In genomic region chr14:16515731-16516130, GRCm38 (mm10) we compare ENCODE assay signal across 25 mouse cellular contexts.
DNase-seq lines count a peak whose midpoint lies in the region; ATAC-seq and TF ChIP-seq lines count a peak whose summit lies in the region.
"Had no signal": no experiment of that assay in that cellular context is flagged by ENCODE, and none has a peak within 500 bp of the region (broad histone marks: within the 10 kb centered on the region; RNA-seq: fewer than 3 reads in every experiment).

No protein-coding gene starts in this region.

- 65% methylated on average over 3 of the region's 3 CpGs for WGBS in limb, embryonic 12.5 days
- 58% methylated on average over 3 of the region's 3 CpGs for WGBS in limb, embryonic 10.5 days
- 37% methylated on average over 3 of the region's 3 CpGs for WGBS in lung, embryonic 14.5 days
- 37% methylated on average over 3 of the region's 3 CpGs for WGBS in stomach, embryonic 16.5 days
- WGBS in midbrain, embryonic 10.5 days: 75% methylated on average over 3 of the region's 3 CpGs

- no peak overlapping the region for H3K9ac ChIP-seq in limb, embryonic 12.5 days (replicated peaks)
- H3K9ac ChIP-seq in lung, embryonic 14.5 days: no peak overlapping the region
- no peak overlapping the region for H3K9ac ChIP-seq in stomach, embryonic 16.5 days (ENCODE audit: low read length)
- H3K9ac ChIP-seq: forebrain, postnatal 0 days; limb, embryonic 13.5 days; lung, embryonic 15.5 days had no signal

- no peaks in the 10 kb centered on the region for H3K9me3 ChIP-seq in limb, embryonic 12.5 days
- no peaks in the 10 kb centered on the region for H3K9me3 ChIP-seq in limb, embryonic 10.5 days (replicated peaks)
- no peaks in the 10 kb centered on the region for H3K9me3 ChIP-seq in lung, embryonic 14.5 days (ENCODE audit: low read depth, low read length)
- no peaks in the 10 kb centered on the region for H3K9me3 ChIP-seq in stomach, embryonic 16.5 days (replicated peaks; ENCODE audit: control insufficient read depth, low read length)
- H3K9me3 ChIP-seq in midbrain, embryonic 10.5 days (replicated peaks): no peaks in the 10 kb centered on the region
- H3K9me3 ChIP-seq: forebrain, embryonic 10.5 days; hindbrain, embryonic 10.5 days; limb, embryonic 13.5 days; lung, embryonic 15.5 days had no signal

- H3K27ac ChIP-seq in gastrocnemius, adult 2 months: peak overlapping the region; percentile 20; the same call in 1 of the 2 replicates
- 0 out of 2 replicates have a peak overlapping the region, but pooled peaks have one; percentile 41 for H3K27ac ChIP-seq in limb, embryonic 12.5 days
- no peak overlapping the region for H3K27ac ChIP-seq in limb, embryonic 10.5 days
- H3K27ac ChIP-seq in lung, embryonic 14.5 days (ENCODE audit: low read depth): no peak overlapping the region
- H3K27ac ChIP-seq in stomach, embryonic 16.5 days (ENCODE audit: low read length): no peak overlapping the region
- H3K27ac ChIP-seq in midbrain, embryonic 10.5 days (replicated peaks): no peak overlapping the region
- H3K27ac ChIP-seq: forebrain, embryonic 10.5 days; hindbrain, embryonic 10.5 days; hindbrain, postnatal 0 days; limb, embryonic 13.5 days; lung, embryonic 15.5 days had no signal

- no peaks in the 10 kb centered on the region for H3K27me3 ChIP-seq in limb, embryonic 12.5 days
- H3K27me3 ChIP-seq in limb, embryonic 10.5 days (ENCODE audit: low read depth, poor library complexity, severe bottlenecking): no peaks in the 10 kb centered on the region
- no peaks in the 10 kb centered on the region for H3K27me3 ChIP-seq in lung, embryonic 14.5 days (ENCODE audit: insufficient read depth, low read length)
- no peaks in the 10 kb centered on the region for H3K27me3 ChIP-seq in stomach, embryonic 16.5 days (ENCODE audit: control insufficient read depth, insufficient read depth, low read length)
- no peaks in the 10 kb centered on the region for H3K27me3 ChIP-seq in midbrain, embryonic 10.5 days (ENCODE audit: low read depth, poor library complexity, severe bottlenecking)
- H3K27me3 ChIP-seq: limb, embryonic 13.5 days; lung, embryonic 15.5 days had no signal

- H3K4me2 ChIP-seq in limb, embryonic 12.5 days: no peak overlapping the region
- no peak overlapping the region for H3K4me2 ChIP-seq in lung, embryonic 14.5 days
- no peak overlapping the region for H3K4me2 ChIP-seq in stomach, embryonic 16.5 days (ENCODE audit: low read depth, low read length)
- H3K4me2 ChIP-seq: heart, embryonic 11.5 days; limb, embryonic 13.5 days; lung, embryonic 15.5 days had no signal

- H3K4me1 ChIP-seq in limb, embryonic 12.5 days (replicated peaks): peaks cover 23% of the 10 kb centered on the region
- H3K4me1 ChIP-seq in limb, embryonic 10.5 days: peaks cover 34% of the 10 kb centered on the region
- no peaks in the 10 kb centered on the region for H3K4me1 ChIP-seq in lung, embryonic 14.5 days (ENCODE audit: insufficient read depth)
- H3K4me1 ChIP-seq in stomach, embryonic 16.5 days (ENCODE audit: control insufficient read depth, insufficient read depth, low read length): peaks cover 4% of the 10 kb centered on the region; the same call in 1 of the 2 replicates
- peaks cover 11% of the 10 kb centered on the region; the same call in 1 of the 2 replicates for H3K4me1 ChIP-seq in midbrain, embryonic 10.5 days
- H3K4me1 ChIP-seq: hindbrain, embryonic 10.5 days; lung, embryonic 15.5 days had no signal

- H3K36me3 ChIP-seq in limb, embryonic 12.5 days: no peaks in the 10 kb centered on the region
- H3K36me3 ChIP-seq in limb, embryonic 10.5 days: no peaks in the 10 kb centered on the region
- H3K36me3 ChIP-seq in lung, embryonic 14.5 days (ENCODE audit: insufficient read depth): no peaks in the 10 kb centered on the region
- H3K36me3 ChIP-seq in stomach, embryonic 16.5 days (ENCODE audit: control insufficient read depth, insufficient read depth, low read length): no peaks in the 10 kb centered on the region
- H3K36me3 ChIP-seq in midbrain, embryonic 10.5 days: no peaks in the 10 kb centered on the region
- H3K36me3 ChIP-seq: forebrain, embryonic 10.5 days; hindbrain, embryonic 10.5 days; limb, embryonic 13.5 days; lung, embryonic 15.5 days had no signal

- intact Hi-C loops in gastrocnemius, adult 2 months (cut with DNase I): no loop called here

- TF ChIP-seq CTCF in gastrocnemius, adult 2 months (IDR thresholded peaks at IDR 0.05): no peak
- no peak for TF ChIP-seq CTCF in lung, embryonic 14.5 days (IDR thresholded peaks at IDR 0.05; ENCODE audit: low read depth)

- H3K4me3 ChIP-seq in gastrocnemius, adult 2 months: no peak overlapping the region
- H3K4me3 ChIP-seq in limb, embryonic 12.5 days (replicated peaks): no peak overlapping the region
- no peak overlapping the region for H3K4me3 ChIP-seq in limb, embryonic 10.5 days
- H3K4me3 ChIP-seq in lung, embryonic 14.5 days (ENCODE audit: low read depth, low read length): no peak overlapping the region
- no peak overlapping the region for H3K4me3 ChIP-seq in stomach, embryonic 16.5 days (replicated peaks; ENCODE audit: low read length)
- no peak overlapping the region for H3K4me3 ChIP-seq in midbrain, embryonic 10.5 days
- H3K4me3 ChIP-seq: forebrain, embryonic 10.5 days; hindbrain, embryonic 10.5 days; limb, embryonic 13.5 days; lung, embryonic 15.5 days had no signal

- no peak for DNase-seq in gastrocnemius, adult 2 months
- no peak for DNase-seq in gastrocnemius, adult 8-10 months (ENCODE audit: low spot score in 2 of 2)
- no peak for DNase-seq in limb, embryonic 10.5 days (ENCODE audit: low spot score)
- DNase-seq in lung, embryonic 14.5 days: peak; percentile 6
- no peak for DNase-seq in midbrain, embryonic 10.5 days (ENCODE audit: low spot score)
- DNase-seq: cerebellum, adult 11-12 months; cerebellum, postnatal 10 days; forebrain, postnatal 0 days; gastrocnemius, postnatal 36 days; heart, postnatal 10 days; kidney, adult 2 months; kidney, postnatal 10 days; layer of hippocampus, postnatal 36 days; midbrain, embryonic 14.5 days; right cerebral cortex, postnatal 14 days; thymus, postnatal 14 days had no signal

- ATAC-seq in limb, embryonic 12.5 days (ENCODE audit: insufficient number of reproducible peaks, insufficient read depth, low FRiP score, low TSS enrichment, low read depth): no peak
- ATAC-seq in lung, embryonic 14.5 days (ENCODE audit: insufficient read depth): no peak; the same call in 1 of the 2 replicates
- ATAC-seq in stomach, embryonic 16.5 days (ENCODE audit: insufficient read depth, low FRiP score): peak; percentile 33; the same call in 1 of the 2 replicates
- ATAC-seq: CD4-positive, CD25-positive, alpha-beta regulatory T cell, adult 4 months; forebrain, postnatal 0 days; hindbrain, postnatal 0 days had no signal

Comparison
In these comparisons a context has a peak if more than half of its experiments do, and no peak if none do; other contexts are left out.
1. H3K27ac ChIP-seq: peak in gastrocnemius, adult 2 months (single experiment) and limb, embryonic 12.5 days (single experiment); none in limb, embryonic 10.5 days (single experiment), lung, embryonic 14.5 days (single experiment), stomach, embryonic 16.5 days (single experiment) and midbrain, embryonic 10.5 days (single experiment).